Mouse (Mus musculus): Measurements from ENCODE around the gene Fcer1a. TPM values are rescaled to one million over a fixed set of nuclear protein-coding genes. Genes with fewer than 3 reads are reported as not detected.
"Not testable (repeated sequence)": the region's sequence is repeated elsewhere in the genome, so short reads cannot be mapped to it uniquely, and the experiment has no call there.

The Fcer1a gene
- total RNA-seq (2017), result 3.2 and 11.5 TPM in 2 replicates

DNA sequence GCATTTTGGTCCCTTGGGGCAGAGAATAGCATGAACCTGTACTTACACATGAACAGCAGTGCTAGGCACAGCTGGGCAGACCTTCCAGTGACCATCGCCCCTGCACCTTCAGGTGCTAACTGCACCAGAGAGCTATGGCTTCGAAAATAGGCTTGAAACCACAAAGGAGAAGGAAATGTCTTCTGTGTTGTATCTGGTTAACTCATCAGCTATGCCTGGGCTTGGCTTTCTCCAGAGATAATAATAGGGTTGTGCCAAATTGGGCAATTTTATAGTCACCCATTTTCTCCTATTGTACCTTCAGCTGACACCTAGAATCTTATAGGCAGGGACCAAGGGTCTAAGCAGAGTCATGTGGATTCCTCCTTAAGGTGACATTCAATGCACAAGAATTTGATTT, at the start of gene Fcer1a:
Gene Fcer1a (minus strand): TSS at position 134 of the 400 bp plus-strand sequence.
- ATAC-seq (replicated peaks in 1 of 2; ENCODE audit: insufficient read depth in 1 of 2, low FRiP score in 2 of 2, low TSS enrichment in 1 of 2, low read depth in 1 of 2, poor library complexity in 2 of 2, severe bottlenecking in 2 of 2), result no peak

GRCm38 (mm10) chr1:173265701-173266100, 38.7 kb upstream of the Fcer1a start, which contains the start of gene Olfr418:
Olfr418 (plus strand) TSS chr1:173266001.
- ATAC-seq (replicated peaks in 1 of 2; ENCODE audit: insufficient read depth in 1 of 2, low FRiP score in 2 of 2, low TSS enrichment in 1 of 2, low read depth in 1 of 2, poor library complexity in 2 of 2, severe bottlenecking in 2 of 2), result no peak

GRCm38 (mm10) chr1:173249888-173250287, 22.9 kb upstream of the Fcer1a start:
- ATAC-seq (replicated peaks in 1 of 2; ENCODE audit: insufficient read depth in 1 of 2, low FRiP score in 2 of 2, low TSS enrichment in 1 of 2, low read depth in 1 of 2, poor library complexity in 2 of 2, severe bottlenecking in 2 of 2), result no peak

DNA sequence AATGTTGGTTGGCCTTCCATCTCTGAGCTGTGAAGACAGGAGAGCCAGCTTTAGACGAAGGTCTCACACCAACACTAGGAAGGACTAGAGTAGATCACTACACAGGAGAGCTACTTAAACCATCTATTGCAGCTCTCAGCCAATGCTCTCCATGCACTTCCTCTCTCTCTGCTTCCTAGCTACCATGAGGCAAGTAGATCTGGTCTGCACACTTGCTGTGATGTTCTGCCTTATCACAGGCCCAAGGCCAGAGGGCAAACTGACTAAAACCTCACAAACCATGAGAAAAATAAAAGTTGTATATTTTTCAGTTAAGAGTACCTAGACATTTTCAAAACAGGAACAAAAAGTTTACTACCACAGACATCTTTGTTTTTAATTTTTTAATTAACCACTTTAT, 10.0 kb upstream of the Fcer1a start:
- ATAC-seq (replicated peaks in 1 of 2; ENCODE audit: insufficient read depth in 1 of 2, low FRiP score in 2 of 2, low TSS enrichment in 1 of 2, low read depth in 1 of 2, poor library complexity in 2 of 2, severe bottlenecking in 2 of 2), result not testable (repeated sequence)

DNA sequence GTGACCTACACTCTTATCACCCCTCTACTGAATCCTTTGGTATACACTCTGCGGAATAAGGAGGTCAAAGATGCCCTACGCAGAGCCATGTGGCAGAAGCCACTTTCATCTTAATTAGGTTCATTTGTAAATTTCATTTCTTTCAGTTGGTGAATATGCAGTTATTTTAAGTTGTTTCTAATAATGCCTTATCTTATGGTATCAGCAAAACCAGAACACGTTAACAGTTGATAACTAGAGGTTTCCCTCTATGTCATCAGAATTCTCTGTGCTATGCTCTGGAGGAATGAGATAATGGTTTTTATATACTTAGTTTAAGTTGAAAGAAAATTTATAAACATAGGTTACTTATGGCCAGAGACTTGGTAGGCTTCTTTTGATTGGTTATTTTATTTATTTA, 10.5 kb downstream of the Fcer1a start:
- no peak for ATAC-seq (replicated peaks in 1 of 2; ENCODE audit: insufficient read depth in 1 of 2, low FRiP score in 2 of 2, low TSS enrichment in 1 of 2, low read depth in 1 of 2, poor library complexity in 2 of 2, severe bottlenecking in 2 of 2)

DNA sequence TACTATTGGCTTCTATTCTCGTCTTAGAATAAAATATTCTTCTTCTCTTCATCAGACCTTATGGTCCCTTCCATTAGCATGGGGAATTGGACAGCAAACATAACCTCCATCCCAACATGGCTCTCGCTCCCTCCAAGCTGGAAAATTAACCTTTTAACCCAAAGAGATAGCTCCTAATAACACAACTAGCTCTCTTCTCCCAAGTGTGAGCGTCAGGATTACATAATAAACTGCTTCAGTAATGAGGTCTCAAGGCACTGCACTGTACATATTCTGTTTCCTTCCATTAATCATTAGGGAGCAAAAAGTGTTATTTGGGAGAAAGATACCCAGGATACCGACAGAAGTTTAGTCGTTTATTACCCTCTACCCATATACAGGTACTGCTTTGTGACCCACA, 14.9 kb downstream of the Fcer1a start, which contains the start of gene Olfr1404:
Gene Olfr1404 (plus strand): TSS at position 301 of the 400 bp plus-strand sequence.
- ATAC-seq (replicated peaks in 1 of 2; ENCODE audit: insufficient read depth in 1 of 2, low FRiP score in 2 of 2, low TSS enrichment in 1 of 2, low read depth in 1 of 2, poor library complexity in 2 of 2, severe bottlenecking in 2 of 2), result no peak

- no peak for ATAC-seq (replicated peaks in 1 of 2; ENCODE audit: insufficient read depth in 1 of 2, low FRiP score in 2 of 2, low TSS enrichment in 1 of 2, low read depth in 1 of 2, poor library complexity in 2 of 2, severe bottlenecking in 2 of 2)
Observed at GRCm38 (mm10) chr1:173197508-173197907, 29.5 kb downstream of the Fcer1a start, which contains the start of gene Olfr218. Olfr218 (plus strand) TSS chr1:173197808.

- no peak for ATAC-seq (replicated peaks in 1 of 2; ENCODE audit: insufficient read depth in 1 of 2, low FRiP score in 2 of 2, low TSS enrichment in 1 of 2, low read depth in 1 of 2, poor library complexity in 2 of 2, severe bottlenecking in 2 of 2)
Observed at GRCm38 (mm10) chr1:173196359-173196758, 30.7 kb downstream of the Fcer1a start.

- ATAC-seq (replicated peaks in 1 of 2; ENCODE audit: insufficient read depth in 1 of 2, low FRiP score in 2 of 2, low TSS enrichment in 1 of 2, low read depth in 1 of 2, poor library complexity in 2 of 2, severe bottlenecking in 2 of 2), result no peak
Observed at GRCm38 (mm10) chr1:173192059-173192458, 35.0 kb downstream of the Fcer1a start.

DNA sequence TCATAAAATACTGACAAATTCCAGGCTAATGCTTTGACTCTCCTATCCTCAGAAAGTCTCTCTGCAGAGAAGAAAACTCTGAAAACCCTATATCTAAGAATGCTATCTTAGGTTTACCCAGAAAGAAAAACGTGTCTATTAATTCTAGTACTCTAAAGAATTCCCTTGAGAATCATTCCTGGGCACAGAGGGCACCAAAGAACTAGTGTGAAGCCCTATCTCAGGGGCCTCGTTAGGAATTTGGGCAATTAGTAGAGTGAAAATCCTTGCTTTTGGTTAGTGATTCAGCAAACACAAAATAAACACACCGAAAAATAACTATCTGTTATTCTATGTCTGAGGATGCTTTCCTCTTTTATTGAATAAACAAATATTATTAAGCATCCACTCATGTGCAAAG, 36.5 kb downstream of the Fcer1a start, which contains the start of gene Olfr1406:
Gene Olfr1406 (minus strand): TSS at position 101 of the 400 bp plus-strand sequence.
- no peak for ATAC-seq (replicated peaks in 1 of 2; ENCODE audit: insufficient read depth in 1 of 2, low FRiP score in 2 of 2, low TSS enrichment in 1 of 2, low read depth in 1 of 2, poor library complexity in 2 of 2, severe bottlenecking in 2 of 2)

DNA sequence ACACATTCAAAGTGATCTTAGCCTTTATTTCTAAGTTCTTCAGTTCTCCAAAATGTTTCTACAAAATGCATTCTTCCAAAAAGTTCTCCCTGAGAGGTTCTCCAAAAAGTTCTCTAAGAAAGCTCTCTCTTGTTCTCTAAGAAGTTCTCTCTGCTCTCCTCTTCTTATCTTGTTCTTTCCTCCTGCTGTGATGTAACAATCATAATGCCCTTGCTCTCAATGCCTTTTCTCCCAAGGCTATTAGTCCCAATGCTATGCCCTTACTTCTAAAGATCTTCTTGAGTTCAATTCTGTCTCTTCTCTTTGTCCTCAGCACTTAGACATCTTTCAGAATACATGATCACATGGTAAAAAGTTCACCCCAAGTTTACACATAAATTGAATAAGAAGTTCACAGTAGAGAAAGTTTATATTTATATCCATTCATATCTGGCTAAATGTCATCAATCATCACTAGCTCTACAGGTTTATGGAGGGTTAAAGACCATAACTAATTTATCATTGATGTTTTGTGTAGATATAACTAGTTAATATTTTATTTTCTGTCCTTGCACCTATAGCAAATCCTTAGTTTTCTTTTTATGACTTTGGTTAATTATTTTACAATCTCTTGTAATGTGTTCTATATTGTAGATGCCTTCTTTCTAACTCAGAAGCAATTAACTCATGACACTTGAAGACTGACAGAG, 52.7 kb downstream of the Fcer1a start:
- ATAC-seq (replicated peaks in 1 of 2; ENCODE audit: insufficient read depth in 1 of 2, low FRiP score in 2 of 2, low TSS enrichment in 1 of 2, low read depth in 1 of 2, poor library complexity in 2 of 2, severe bottlenecking in 2 of 2), result no peak

Other genes starting within 250 kb of the Fcer1a start
- not detected in 2 replicates for gene Olfr1408, start 89.8 kb downstream of the Fcer1a start, total RNA-seq (2017)
- gene Olfr1406, start 36.6 kb downstream of the Fcer1a start, total RNA-seq (2017), result not detected in 2 replicates
- not detected in 2 replicates for gene Olfr218, start 29.4 kb downstream of the Fcer1a start, total RNA-seq (2017)
- not detected in 2 replicates for gene Olfr1404, start 14.8 kb downstream of the Fcer1a start, total RNA-seq (2017)
- not detected in 2 replicates for gene Olfr418, start 38.8 kb upstream of the Fcer1a start, total RNA-seq (2017)
- not detected in 2 replicates for gene Mptx2, start 50.6 kb upstream of the Fcer1a start, total RNA-seq (2017)
- not detected in 2 replicates for gene Ackr1, start 106.5 kb upstream of the Fcer1a start, total RNA-seq (2017)
- 76.8 and 118 TPM in 2 replicates for gene Aim2, start 123.7 kb upstream of the Fcer1a start, total RNA-seq (2017)
- 1.8 TPM in 1 of 2 replicates, not detected in the other for gene Cadm3, start 140.5 kb upstream of the Fcer1a start, total RNA-seq (2017)